Mouse (Mus musculus) E14TG2a.4 (cell line): Measurements from ENCODE around the gene Ifna4.

Experiments
- CTCF ChIP-seq: conservative IDR thresholded peaks from 2 replicates; pipeline ENCODE4 v1.5.1; 2014; ENCODE audit warnings: low read length
- POU5F1 ChIP-seq: IDR thresholded peaks from 2 replicates; pipeline ENCODE4 v1.6.1; 2014; ENCODE audit warnings: low read length, borderline replicate concordance

- peak; percentile 46 for TF ChIP-seq CTCF
- TF ChIP-seq POU5F1 = no peak
These were observed 18.7 kb upstream of the Ifna4 start for GRCm38 (mm10) chr4:88822995-88823394.
